12 mouse cellular contexts compared by ENCODE assay signal in genomic region chr13:112424635-112425034, GRCm38 (mm10). TPM values are rescaled to one million over a fixed set of nuclear protein-coding genes. Genes with fewer than 3 reads are reported as not detected.
DNase-seq lines count a peak whose midpoint lies in the region; ATAC-seq and TF ChIP-seq lines count a peak whose summit lies in the region.
"Had no signal": no experiment of that assay in that cellular context is flagged by ENCODE, and none has a peak within 500 bp of the region (broad histone marks: within the 10 kb centered on the region; RNA-seq: fewer than 3 reads in every experiment).

No protein-coding gene starts in this region.

- H3K9me3 ChIP-seq in intestine, embryonic 14.5 days (ENCODE audit: control insufficient read depth, low read length) = no peaks in the 10 kb centered on the region
- H3K9me3 ChIP-seq in intestine, postnatal 0 days (ENCODE audit: control insufficient read depth) = no peaks in the 10 kb centered on the region
- no peaks in the 10 kb centered on the region for H3K9me3 ChIP-seq in heart, embryonic 16.5 days (replicated peaks; ENCODE audit: control insufficient read depth, low read length)
- H3K9me3 ChIP-seq in liver, embryonic 12.5 days (replicated peaks) = no peaks in the 10 kb centered on the region
- H3K9me3 ChIP-seq: G1E had no signal

- TF ChIP-seq CTCF in intestine, postnatal 0 days (IDR thresholded peaks at IDR 0.05; ENCODE audit: low read depth) = no peak

- no peaks in the 10 kb centered on the region for H3K36me3 ChIP-seq in intestine, embryonic 14.5 days (ENCODE audit: control insufficient read depth, insufficient read depth, low read length)
- H3K36me3 ChIP-seq in intestine, postnatal 0 days (ENCODE audit: control insufficient read depth, insufficient read depth) = no peaks in the 10 kb centered on the region
- H3K36me3 ChIP-seq in heart, embryonic 16.5 days (ENCODE audit: control insufficient read depth, insufficient read depth) = no peaks in the 10 kb centered on the region
- H3K36me3 ChIP-seq in liver, embryonic 12.5 days = no peaks in the 10 kb centered on the region
- H3K36me3 ChIP-seq: G1E had no signal

- H3K4me3 ChIP-seq in intestine, embryonic 14.5 days (ENCODE audit: low read depth, low read length) = no peak overlapping the region
- no peak overlapping the region for H3K4me3 ChIP-seq in intestine, postnatal 0 days (ENCODE audit: low read depth, low read length)
- H3K4me3 ChIP-seq in heart, embryonic 16.5 days (ENCODE audit: low read length) = no peak overlapping the region
- H3K4me3 ChIP-seq in liver, embryonic 12.5 days = no peak overlapping the region
- H3K4me3 ChIP-seq: erythroblast, embryonic 14.5 days had no signal

- DNase-seq in intestine, embryonic 14.5 days (ENCODE audit: low spot score) = peak; percentile 29
- peak; percentile 87 for DNase-seq in T-cell, adult 2 months (ENCODE audit: low spot score)
- DNase-seq in thymus, postnatal 0 days (ENCODE audit: low spot score) = peak; percentile 94
- DNase-seq in right cerebral cortex, adult 18-20 months = no peak
- no peak for DNase-seq in lung, postnatal 10 days
- DNase-seq: kidney, adult 8-10 months; layer of hippocampus, adult 9-11 months had no signal

- peaks cover 6% of the 10 kb centered on the region; the same call in 1 of the 2 replicates for H3K4me1 ChIP-seq in intestine, embryonic 14.5 days (replicated peaks; ENCODE audit: control insufficient read depth, insufficient read depth, low read length)
- no peaks in the 10 kb centered on the region for H3K4me1 ChIP-seq in intestine, postnatal 0 days (replicated peaks; ENCODE audit: control insufficient read depth, insufficient read depth, low read length)
- H3K4me1 ChIP-seq in heart, embryonic 16.5 days (ENCODE audit: control insufficient read depth, insufficient read depth, low read length) = peaks cover 28% of the 10 kb centered on the region
- peaks cover 10% of the 10 kb centered on the region for H3K4me1 ChIP-seq in liver, embryonic 12.5 days

- H3K27me3 ChIP-seq in intestine, embryonic 14.5 days (replicated peaks; ENCODE audit: control insufficient read depth, insufficient read depth, low read length) = no peaks in the 10 kb centered on the region
- no peaks in the 10 kb centered on the region for H3K27me3 ChIP-seq in intestine, postnatal 0 days (replicated peaks; ENCODE audit: control insufficient read depth, insufficient read depth, low read length)
- H3K27me3 ChIP-seq in heart, embryonic 16.5 days (ENCODE audit: control insufficient read depth, insufficient read depth, low read length) = no peaks in the 10 kb centered on the region
- no peaks in the 10 kb centered on the region for H3K27me3 ChIP-seq in liver, embryonic 12.5 days (replicated peaks)

- no peak overlapping the region for H3K4me2 ChIP-seq in intestine, embryonic 14.5 days (ENCODE audit: low read length)
- no peak overlapping the region for H3K4me2 ChIP-seq in intestine, postnatal 0 days (replicated peaks; ENCODE audit: low read depth)
- peak overlapping the region; percentile 47 for H3K4me2 ChIP-seq in heart, embryonic 16.5 days (ENCODE audit: low read depth, low read length)
- H3K4me2 ChIP-seq in liver, embryonic 12.5 days = no peak overlapping the region

- no peak overlapping the region for H3K9ac ChIP-seq in intestine, embryonic 14.5 days (ENCODE audit: low read length)
- H3K9ac ChIP-seq in intestine, postnatal 0 days (ENCODE audit: low read depth, low read length) = no peak overlapping the region
- no peak overlapping the region for H3K9ac ChIP-seq in heart, embryonic 16.5 days (ENCODE audit: low read length)
- H3K9ac ChIP-seq in liver, embryonic 12.5 days = no peak overlapping the region

- H3K27ac ChIP-seq in intestine, embryonic 14.5 days (ENCODE audit: low read depth) = no peak overlapping the region
- no peak overlapping the region for H3K27ac ChIP-seq in intestine, postnatal 0 days (ENCODE audit: low read depth, low read length)
- H3K27ac ChIP-seq in heart, embryonic 16.5 days (ENCODE audit: low read length) = peak overlapping the region; percentile 93
- H3K27ac ChIP-seq in liver, embryonic 12.5 days = no peak overlapping the region

- no peak for ATAC-seq in intestine, embryonic 14.5 days (replicated peaks; ENCODE audit: low FRiP score, low TSS enrichment, low read depth)
- ATAC-seq in intestine, postnatal 0 days = no peak
- peak; percentile 56 for ATAC-seq in heart, embryonic 16.5 days (replicated peaks; ENCODE audit: extremely low read depth, insufficient read depth, low FRiP score)
- ATAC-seq in liver, embryonic 12.5 days = no peak

- 75% methylated on average over 7 of the region's 7 CpGs for WGBS in intestine, embryonic 14.5 days
- WGBS in intestine, postnatal 0 days = 69% methylated on average over 7 of the region's 7 CpGs
- WGBS in heart, embryonic 16.5 days = 31% methylated on average over 7 of the region's 7 CpGs
- WGBS in liver, embryonic 12.5 days (ENCODE audit: insufficient replicate concordance) = 68% methylated on average over 7 of the region's 7 CpGs

RNA-seq across cellular contexts. Expression of gene Il6st, which starts 39.2 kb away (rescaled TPM):
- polyA plus RNA-seq in intestine, embryonic 14.5 days (2014; fragmentation: Nextera tagmentation; extraction: Ambion mirVana) = 46.2 and 46.5 TPM in 2 replicates
- 19.6 and 20.5 TPM in 2 replicates for polyA plus RNA-seq in intestine, postnatal 0 days (2015; fragmentation: Nextera tagmentation; extraction: Ambion mirVana)
- polyA plus RNA-seq in heart, embryonic 16.5 days (2015; fragmentation: Nextera tagmentation; extraction: Ambion mirVana) = 43.0 and 45.1 TPM in 2 replicates
- 18.9 and 19.5 TPM in 2 replicates for polyA plus RNA-seq in thymus, postnatal 0 days (2015; fragmentation: Nextera tagmentation; extraction: Ambion mirVana)
- polyA plus RNA-seq in liver, embryonic 12.5 days (2016; fragmentation: Nextera tagmentation; extraction: Ambion mirVana) = 10.1 and 11.1 TPM in 2 replicates

Comparison
In these comparisons a context has a peak if more than half of its experiments do, and no peak if none do; other contexts are left out.
1. DNase-seq: peak in intestine, embryonic 14.5 days (single experiment), T-cell, adult 2 months (single experiment) and thymus, postnatal 0 days (single experiment); none in right cerebral cortex, adult 18-20 months (single experiment) and lung, postnatal 10 days (single experiment).